Mouse (Mus musculus) intestine, embryonic 15.5 days (tissue): ENCODE results near the gene Fn3k. TPM values are rescaled to one million over a fixed set of nuclear protein-coding genes. Genes with fewer than 3 reads are reported as not detected.
A peak's percentile ranks its signal among the peaks of the same experiment; 100 is the strongest.

Source experiments
- ATAC-seq: fragments of 200-750 bp; cut with Nextera tagmentation; 2 replicates; pipeline ENCODE4 v1.8.0; 2017; ENCODE audit warnings: moderate TSS enrichment, moderate library complexity
- H3K27ac ChIP-seq: fragments of 300-500 bp; sonication (generic); 2 replicates; pipeline ENCODE4 v1.5.1; 2015; ENCODE audit warnings: mild to moderate bottlenecking, inconsistent platforms
- H3K27me3 ChIP-seq: fragments of 300-500 bp; sonication (generic); replicated peaks from 2 replicates; pipeline ENCODE4 v1.6.1; 2015; ENCODE audit warnings: inconsistent platforms
- H3K36me3 ChIP-seq: fragments of 300-500 bp; sonication (generic); 2 replicates; pipeline ENCODE4 v1.6.1; 2015; ENCODE audit warnings: inconsistent platforms
- H3K4me1 ChIP-seq: fragments of 300-500 bp; sonication (generic); replicated peaks from 2 replicates; pipeline ENCODE4 v1.6.1; 2015; ENCODE audit warnings: inconsistent platforms
- H3K4me2 ChIP-seq: fragments of 300-500 bp; sonication (generic); replicated peaks from 2 replicates; pipeline ENCODE4 v1.6.1; 2015; ENCODE audit warnings: mild to moderate bottlenecking, inconsistent platforms
- H3K4me3 ChIP-seq: fragments of 300-500 bp; sonication (generic); replicated peaks from 2 replicates; pipeline ENCODE4 v1.5.1; 2015; ENCODE audit warnings: inconsistent platforms
- H3K9ac ChIP-seq: fragments of 300-500 bp; sonication (generic); 2 replicates; pipeline ENCODE4 v1.6.1; 2015; ENCODE audit warnings: inconsistent platforms
- H3K9me3 ChIP-seq: fragments of 300-500 bp; sonication (generic); 2 replicates; pipeline ENCODE4 v1.6.1; 2016; ENCODE audit warnings: inconsistent platforms
- WGBS: fragments of 180-500 bp; shearing (Covaris S2); methylation state at CpG from one replicate; pipeline ENCODE4 v1.1.7; 2015; 5-methylcytosine and 5-hydroxymethylcytosine counted together
- polyA plus RNA-seq: library from polyadenylated mRNA; unstranded; fragments of >200 nt; fragmentation: Nextera tagmentation; extraction: Ambion mirVana; gene quantifications from 2 replicates; pipeline ENCODE4 v1.2.1, GENCODE M21; 2015

The Fn3k gene
- polyA plus RNA-seq, 1 experiment from 2014 or later = 1.6 TPM

DNA sequence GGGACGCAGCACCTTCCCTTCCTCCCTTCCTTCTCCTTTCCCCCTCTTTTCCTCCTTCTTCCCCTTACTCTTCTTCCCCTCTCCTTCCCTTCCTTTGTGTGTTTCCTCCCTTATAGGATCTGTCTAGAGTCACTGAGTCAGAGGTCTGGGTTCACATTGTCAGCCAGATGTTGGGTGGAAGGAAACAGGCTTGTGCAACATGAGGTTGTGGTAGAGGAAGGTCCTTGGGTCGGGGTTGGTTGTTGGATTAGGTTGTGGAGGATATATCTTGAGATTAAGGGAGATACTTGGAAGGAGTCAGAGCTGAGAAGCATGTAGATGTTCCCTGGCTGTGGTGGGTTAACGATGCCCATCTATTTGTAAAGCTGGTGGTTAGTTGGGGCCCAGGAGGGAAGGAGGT is 40.1 kb downstream of the Fn3k start:
- no peaks in the 10 kb centered on the region for H3K4me1 ChIP-seq
- no peaks in the 10 kb centered on the region for H3K9me3 ChIP-seq
- H3K36me3 ChIP-seq = no peaks in the 10 kb centered on the region; the same call in 1 of the 2 replicates
- H3K4me2 ChIP-seq = no peak overlapping the region
- no peak overlapping the region for H3K27ac ChIP-seq
- H3K9ac ChIP-seq = no peak overlapping the region
- H3K4me3 ChIP-seq = no peak overlapping the region
- no peaks in the 10 kb centered on the region for H3K27me3 ChIP-seq
- no peak for ATAC-seq
- 83% methylated on average over 3 of the region's 3 CpGs for WGBS

DNA sequence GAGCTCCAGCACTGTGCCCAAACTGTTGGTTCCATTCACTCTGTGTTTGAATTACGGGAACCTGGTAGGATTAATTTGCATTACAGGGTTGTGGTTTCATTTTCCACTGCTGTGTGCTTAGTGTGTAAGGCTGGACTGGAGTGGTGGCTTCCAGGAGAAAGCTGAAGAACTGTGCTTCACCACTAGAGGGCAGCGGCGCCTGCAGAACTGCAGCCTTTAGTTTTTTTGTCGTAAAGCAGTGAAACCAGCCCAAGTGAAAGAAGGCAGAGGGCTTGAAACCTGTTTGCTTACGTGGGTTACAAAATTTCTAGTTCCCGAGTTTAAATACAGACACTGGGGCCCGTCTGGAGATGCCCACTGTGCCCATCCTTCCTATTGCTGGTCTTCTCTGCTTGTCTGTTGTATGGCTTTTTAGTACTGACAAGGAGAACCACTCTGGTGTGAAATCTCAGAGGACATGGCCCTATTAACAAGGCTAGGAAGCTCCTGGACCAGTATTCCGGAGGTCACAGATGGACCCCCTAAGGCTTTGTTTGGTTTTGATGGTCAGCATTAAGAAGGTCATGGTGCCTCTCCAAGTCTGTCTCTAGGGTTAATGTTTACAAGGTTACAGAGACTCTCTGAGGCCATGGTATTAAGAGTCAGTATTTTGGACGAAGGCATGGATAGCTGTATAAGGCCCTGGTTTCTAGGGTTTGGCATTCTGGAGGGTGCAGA is 41.1 kb downstream of the Fn3k start:
- 31% methylated on average over 9 of the region's 9 CpGs for WGBS

DNA sequence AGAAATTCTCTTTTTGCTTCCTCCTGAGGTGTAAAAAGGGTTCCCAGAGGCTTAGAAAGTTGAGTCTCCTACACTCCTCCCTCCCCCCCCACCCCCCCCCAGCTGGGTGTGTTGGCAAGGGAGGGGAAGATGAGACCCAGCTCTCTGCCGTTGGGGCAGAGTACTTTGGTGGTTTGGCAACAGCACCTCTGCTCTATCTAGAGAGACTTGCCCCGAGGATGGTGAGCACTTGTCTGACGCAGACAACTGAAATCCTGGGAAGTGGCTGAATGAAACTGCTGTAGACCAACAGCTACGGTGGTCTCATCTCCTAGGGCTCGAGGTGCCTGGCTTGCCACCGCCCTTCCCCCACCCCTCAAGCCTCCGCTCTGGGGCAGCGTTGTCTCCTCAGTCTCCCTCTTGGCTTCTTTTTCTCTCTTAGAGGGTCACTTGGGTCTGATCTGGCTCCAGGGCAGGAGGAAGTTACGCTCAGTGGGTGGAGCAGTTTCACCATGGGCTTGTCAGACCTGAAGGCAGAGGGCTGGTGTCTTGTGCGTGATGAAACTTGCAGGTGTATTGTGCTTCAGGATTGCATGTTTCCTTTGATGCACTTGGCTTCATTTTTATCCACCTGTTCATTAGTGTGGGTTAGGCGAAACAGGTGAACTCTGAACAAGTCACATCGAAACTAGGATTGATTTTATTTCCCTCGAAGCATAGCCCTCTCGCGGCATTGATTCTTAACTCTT is 44.9 kb downstream of the Fn3k start:
- Histone ChIP-seq H3K4me3 (no peak overlapping the region), H3K27me3 (no peaks in the 10 kb centered on the region), H3K4me1 (no peaks in the 10 kb centered on the region), H3K9me3 (no peaks in the 10 kb centered on the region), H3K27ac (no peak overlapping the region), H3K36me3 (no peaks in the 10 kb centered on the region; the same call in 1 of the 2 replicates), H3K9ac (no peak overlapping the region), H3K4me2 (no peak overlapping the region)
- no peak for ATAC-seq
- 86% methylated on average over 15 of the region's 15 CpGs for WGBS

More for the DNA sequence above, 41.1 kb downstream of the Fn3k start:
- H3K27me3 ChIP-seq = no peaks in the 10 kb centered on the region
- no peak overlapping the region for H3K4me3 ChIP-seq
- H3K9me3 ChIP-seq = no peaks in the 10 kb centered on the region
- 0 out of 2 replicates have a peak, but pooled peaks have one; percentile 25 for ATAC-seq
- H3K27ac ChIP-seq = no peak overlapping the region
- no peaks in the 10 kb centered on the region; the same call in 1 of the 2 replicates for H3K36me3 ChIP-seq
- no peak overlapping the region for H3K9ac ChIP-seq
- no peak overlapping the region for H3K4me2 ChIP-seq
- H3K4me1 ChIP-seq = no peaks in the 10 kb centered on the region

DNA sequence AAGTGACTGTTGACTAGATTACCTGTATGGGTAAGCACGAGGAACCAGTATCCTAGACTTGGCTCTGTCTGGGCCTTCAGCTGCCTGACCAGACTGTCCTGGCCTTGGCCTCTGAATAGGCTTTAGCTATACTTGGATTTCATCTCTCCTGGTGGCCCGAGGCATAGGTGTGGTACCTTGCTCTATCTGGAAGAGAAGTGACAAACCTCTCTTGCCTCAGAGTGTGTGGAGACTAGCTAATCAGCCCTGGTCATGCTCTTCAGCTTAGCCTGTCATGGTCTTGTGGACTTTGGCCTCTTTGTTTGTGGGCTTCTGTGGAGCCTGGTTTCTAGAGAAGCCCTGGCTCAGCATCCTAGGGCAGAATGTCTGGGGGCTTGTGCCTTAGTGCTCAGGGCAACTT is 46.4 kb downstream of the Fn3k start:
- ATAC-seq = no peak
- Histone ChIP-seq H3K27me3 (no peaks in the 10 kb centered on the region), H3K9me3 (no peaks in the 10 kb centered on the region), H3K27ac (no peak overlapping the region), H3K4me1 (no peaks in the 10 kb centered on the region), H3K4me2 (no peak overlapping the region), H3K36me3 (no peaks in the 10 kb centered on the region), H3K9ac (no peak overlapping the region), H3K4me3 (no peak overlapping the region)
- 85% methylated on average over 2 of the region's 2 CpGs for WGBS

DNA sequence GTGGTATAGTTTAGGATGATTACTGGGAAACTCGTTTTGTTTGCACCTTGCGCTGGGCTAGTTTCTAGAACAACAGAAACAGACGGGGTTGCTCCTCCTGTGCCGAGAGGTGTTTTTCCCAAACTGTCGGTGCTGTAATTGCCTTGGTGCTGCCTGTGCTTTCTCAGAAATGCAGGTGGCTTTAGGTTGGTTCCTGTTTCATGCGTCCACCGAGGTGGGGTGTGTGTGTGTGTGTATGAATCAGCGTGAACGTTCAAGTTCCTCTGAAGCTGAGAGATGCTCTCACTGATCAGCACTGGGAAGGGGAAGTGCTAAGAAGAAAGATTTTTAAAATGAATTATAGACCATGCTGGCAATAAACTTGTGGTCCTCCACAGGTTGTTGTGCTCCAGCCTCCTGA is 51.2 kb downstream of the Fn3k start:
- WGBS = 80% methylated on average over 9 of the region's 9 CpGs
- Histone ChIP-seq H3K4me3 (no peak overlapping the region), H3K9me3 (no peaks in the 10 kb centered on the region), H3K36me3 (no peaks in the 10 kb centered on the region), H3K9ac (no peak overlapping the region), H3K27me3 (no peaks in the 10 kb centered on the region), H3K4me1 (no peaks in the 10 kb centered on the region), H3K4me2 (no peak overlapping the region), H3K27ac (no peak overlapping the region)
- no peak for ATAC-seq

DNA sequence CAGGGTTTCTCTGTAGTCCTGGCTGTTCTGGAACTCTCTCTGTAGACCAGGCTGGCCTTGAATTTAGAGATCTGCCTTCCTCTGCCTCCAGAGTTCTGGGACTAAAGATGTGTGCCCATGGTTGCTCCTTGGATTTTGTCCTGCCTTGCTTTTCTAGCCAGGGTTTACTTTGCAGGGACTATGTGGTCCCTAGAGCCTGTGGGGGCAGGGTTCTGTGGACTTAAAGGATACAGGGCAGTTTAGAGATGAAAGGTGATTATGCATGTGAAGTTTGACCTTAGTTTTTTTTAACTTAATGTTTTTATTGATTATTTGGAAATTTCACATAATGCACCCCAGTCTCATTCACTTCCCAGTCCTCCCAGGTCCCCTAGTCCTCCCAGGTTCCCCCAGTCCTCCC is 55.9 kb downstream of the Fn3k start:
- ATAC-seq = no peak
- Histone ChIP-seq H3K9ac (no peak overlapping the region), H3K9me3 (no peaks in the 10 kb centered on the region)

More for the DNA sequence above, 55.9 kb downstream of the Fn3k start:
- H3K4me1 ChIP-seq = no peaks in the 10 kb centered on the region
- no peak overlapping the region for H3K27ac ChIP-seq
- no peak overlapping the region for H3K4me3 ChIP-seq
- H3K36me3 ChIP-seq = 0 out of 2 replicates have a peak, but pooled peaks cover 4% of the 10 kb centered on the region
- no peak overlapping the region for H3K4me2 ChIP-seq
- H3K27me3 ChIP-seq = no peaks in the 10 kb centered on the region

Other genes starting within 250 kb of the Fn3k start
- gene Hexdc, start 230.5 kb upstream of the Fn3k start, polyA plus RNA-seq = 9.0 and 9.3 TPM in 2 replicates
- 29.5 and 32.0 TPM in 2 replicates for gene Ogfod3, start 230.2 kb upstream of the Fn3k start, polyA plus RNA-seq
- 31.2 and 33.2 TPM in 2 replicates for gene Cybc1, start 205.6 kb upstream of the Fn3k start, polyA plus RNA-seq
- gene Narf, start 197.7 kb upstream of the Fn3k start, polyA plus RNA-seq = 42.2 TPM in 2 replicates
- 6.3 and 6.6 TPM in 2 replicates for gene Foxk2, start 174.9 kb upstream of the Fn3k start, polyA plus RNA-seq
- gene Wdr45b, start 80.5 kb upstream of the Fn3k start, polyA plus RNA-seq = 76.7 and 79.5 TPM in 2 replicates
- gene Rab40b, start 46.7 kb upstream of the Fn3k start, polyA plus RNA-seq = 5.4 TPM in 2 replicates
- gene Fn3krp, start 13.5 kb upstream of the Fn3k start, polyA plus RNA-seq = 6.4 and 7.1 TPM in 2 replicates
- 34.7 and 38.7 TPM in 2 replicates for gene Tbcd, start 17.0 kb downstream of the Fn3k start, polyA plus RNA-seq
- gene Zfp750, start 84.4 kb downstream of the Fn3k start, polyA plus RNA-seq = 0.38 and 0.76 TPM in 2 replicates
- gene B3gntl1, start 238.2 kb downstream of the Fn3k start, polyA plus RNA-seq = 7.3 and 8.0 TPM in 2 replicates